Mouse (Mus musculus): ENCODE data around the gene Olfr1269. TPM values are rescaled to one million over a fixed set of nuclear protein-coding genes. Genes with fewer than 3 reads are reported as not detected.

The Olfr1269 gene
- not detected in 2 replicates for polyA plus RNA-seq (2015; fragmentation: Nextera tagmentation; extraction: Ambion mirVana)

DNA sequence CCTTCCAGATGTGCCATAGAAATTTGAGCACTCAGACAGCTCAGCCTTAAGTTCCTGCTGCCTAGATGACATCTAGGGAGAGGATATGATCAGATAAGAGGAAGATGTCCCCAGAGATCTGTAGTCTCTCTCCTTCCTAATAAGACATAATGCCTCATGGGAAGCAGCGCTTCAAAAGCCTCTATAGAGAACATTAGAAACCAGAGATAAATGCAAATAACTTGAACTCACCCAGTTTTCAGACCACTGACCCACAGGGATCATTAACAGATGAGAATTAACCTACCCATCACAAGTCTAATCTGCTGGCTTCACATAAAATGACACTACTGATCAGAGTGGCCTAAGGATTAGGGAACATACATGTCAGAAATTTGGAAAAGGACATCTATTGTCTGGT lies at the start of gene Olfr1269:
Gene Olfr1269, minus strand, starts transcription at position 101 of the 400 bp plus-strand sequence.
- no peaks in the 10 kb centered on the region for H3K36me3 ChIP-seq (ENCODE audit: insufficient read depth, low read length)
- H3K4me2 ChIP-seq (replicated peaks; ENCODE audit: low read depth, low read length), result no peak within 1 kb of the TSS
- TF ChIP-seq EP300 (IDR thresholded peaks at IDR 0.05) (no peak), CTCF (IDR thresholded peaks at IDR 0.05) (no peak)
- no peak for ATAC-seq
- no peak within 1 kb of the TSS for H3K27ac ChIP-seq (ENCODE audit: low read length)
- no peak within 1 kb of the TSS for H3K9ac ChIP-seq (replicated peaks; ENCODE audit: low read depth)
- H3K9me3 ChIP-seq (ENCODE audit: low read length), result no peaks in the 10 kb centered on the region
- no peak for DNase-seq (ENCODE audit: low spot score)
- no peaks in the 10 kb centered on the region for H3K27me3 ChIP-seq (replicated peaks; ENCODE audit: insufficient read depth, low read length)
- WGBS, result 85% methylated on average over 1 of the region's 1 CpGs
- H3K4me1 ChIP-seq (ENCODE audit: insufficient read depth, low read depth, low read length), result no peaks in the 10 kb centered on the region
- H3K4me3 ChIP-seq (ENCODE audit: low read depth, low read length), result no peak within 1 kb of the TSS

DNA sequence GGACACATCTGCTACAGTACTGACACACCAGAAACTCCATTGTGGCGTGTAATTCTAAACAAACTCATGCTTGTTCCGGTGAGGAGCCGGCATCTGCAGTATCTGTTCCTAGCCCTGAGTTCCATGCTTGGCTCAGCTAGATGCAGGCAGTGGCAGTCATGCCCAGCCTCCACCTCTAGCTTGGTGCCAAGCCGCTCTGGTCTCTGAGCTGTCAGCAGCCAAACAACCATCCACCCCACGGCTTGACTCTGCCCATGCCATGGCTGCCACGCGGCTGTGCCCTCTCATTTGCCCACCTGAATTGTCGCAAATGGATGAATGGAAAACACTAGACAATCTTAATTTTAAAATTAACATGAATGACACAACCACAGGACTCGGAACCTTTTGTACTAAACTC lies 32.7 kb upstream of the Olfr1269 start:
- Histone ChIP-seq H3K4me1 (ENCODE audit: insufficient read depth, low read depth, low read length) (no peaks in the 10 kb centered on the region), H3K9ac (replicated peaks; ENCODE audit: low read depth) (no peak overlapping the region), H3K27me3 (replicated peaks; ENCODE audit: insufficient read depth, low read length) (no peaks in the 10 kb centered on the region), H3K36me3 (ENCODE audit: insufficient read depth, low read length) (no peaks in the 10 kb centered on the region), H3K4me2 (replicated peaks; ENCODE audit: low read depth, low read length) (no peak overlapping the region), H3K9me3 (ENCODE audit: low read length) (no peaks in the 10 kb centered on the region), H3K4me3 (ENCODE audit: low read depth, low read length) (no peak overlapping the region), H3K27ac (ENCODE audit: low read length) (no peak overlapping the region)
- WGBS, result 86% methylated on average over 9 of the region's 9 CpGs
- DNase-seq (ENCODE audit: low spot score), result no peak
- no peak for TF ChIP-seq CTCF (IDR thresholded peaks at IDR 0.05)
- no peak for TF ChIP-seq EP300 (IDR thresholded peaks at IDR 0.05)
- ATAC-seq, result no peak

GRCm38 (mm10) chr2:90152991-90153390 lies 31.8 kb upstream of the Olfr1269 start, which contains the start of gene Olfr1270:
Gene Olfr1270 (minus strand): TSS chr2:90153091.
- 73% methylated on average over 3 of the region's 3 CpGs for WGBS
- H3K4me3 ChIP-seq (ENCODE audit: low read depth, low read length), result no peak within 1 kb of the TSS
- no peaks in the 10 kb centered on the region for H3K27me3 ChIP-seq (replicated peaks; ENCODE audit: insufficient read depth, low read length)
- DNase-seq (ENCODE audit: low spot score), result no peak
- H3K9ac ChIP-seq (replicated peaks; ENCODE audit: low read depth), result no peak within 1 kb of the TSS
- H3K4me1 ChIP-seq (ENCODE audit: insufficient read depth, low read depth, low read length), result no peaks in the 10 kb centered on the region
- no peak within 1 kb of the TSS for H3K27ac ChIP-seq (ENCODE audit: low read length)
- H3K9me3 ChIP-seq (ENCODE audit: low read length), result no peaks in the 10 kb centered on the region
- no peaks in the 10 kb centered on the region for H3K36me3 ChIP-seq (ENCODE audit: insufficient read depth, low read length)
- no peak for ATAC-seq
- no peak for TF ChIP-seq EP300 (IDR thresholded peaks at IDR 0.05)
- H3K4me2 ChIP-seq (replicated peaks; ENCODE audit: low read depth, low read length), result no peak within 1 kb of the TSS

DNA sequence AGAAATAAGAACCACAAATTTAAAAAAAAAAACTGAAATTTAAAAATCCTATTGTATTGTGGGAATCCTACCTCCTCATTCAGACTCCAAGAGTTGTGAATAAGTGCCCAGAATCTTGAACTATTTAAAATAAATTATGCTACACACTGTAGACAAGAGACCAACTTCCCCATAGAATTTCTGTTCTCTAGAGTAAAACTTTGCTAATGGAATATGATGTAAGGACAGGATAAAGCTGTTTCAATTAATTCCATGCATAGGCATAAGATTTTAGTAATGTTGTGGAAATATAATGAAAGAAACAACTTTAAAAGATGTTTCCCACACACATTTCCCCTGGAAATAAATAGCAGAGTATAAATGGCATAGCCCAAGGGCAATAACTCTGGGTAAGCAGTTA lies 21.0 kb upstream of the Olfr1269 start, which contains the start of gene Olfr32:
Gene Olfr32, minus strand, starts transcription at position 101 of the 400 bp plus-strand sequence.
- no peak for TF ChIP-seq CTCF (IDR thresholded peaks at IDR 0.05)
- Histone ChIP-seq H3K4me2 (replicated peaks; ENCODE audit: low read depth, low read length) (no peak within 1 kb of the TSS), H3K9ac (replicated peaks; ENCODE audit: low read depth) (no peak within 1 kb of the TSS), H3K36me3 (ENCODE audit: insufficient read depth, low read length) (no peaks in the 10 kb centered on the region), H3K4me3 (ENCODE audit: low read depth, low read length) (no peak within 1 kb of the TSS), H3K9me3 (ENCODE audit: low read length) (no peaks in the 10 kb centered on the region), H3K27me3 (replicated peaks; ENCODE audit: insufficient read depth, low read length) (no peaks in the 10 kb centered on the region), H3K4me1 (ENCODE audit: insufficient read depth, low read depth, low read length) (no peaks in the 10 kb centered on the region), H3K27ac (ENCODE audit: low read length) (no peak within 1 kb of the TSS)
- ATAC-seq, result no peak
- DNase-seq (ENCODE audit: low spot score), result no peak

GRCm38 (mm10) chr2:90070065-90070464 lies 51.1 kb downstream of the Olfr1269 start:
- DNase-seq (ENCODE audit: low spot score) (no peak), ATAC-seq (no peak)
- 58% methylated on average over 2 of the region's 2 CpGs for WGBS
- Histone ChIP-seq H3K4me2 (replicated peaks; ENCODE audit: low read depth, low read length) (no peak overlapping the region), H3K9me3 (ENCODE audit: low read length) (no peaks in the 10 kb centered on the region), H3K4me1 (ENCODE audit: insufficient read depth, low read depth, low read length) (no peaks in the 10 kb centered on the region), H3K27me3 (replicated peaks; ENCODE audit: insufficient read depth, low read length) (no peaks in the 10 kb centered on the region), H3K9ac (replicated peaks; ENCODE audit: low read depth) (no peak overlapping the region), H3K27ac (ENCODE audit: low read length) (no peak overlapping the region), H3K36me3 (ENCODE audit: insufficient read depth, low read length) (no peaks in the 10 kb centered on the region), H3K4me3 (ENCODE audit: low read depth, low read length) (no peak overlapping the region)
- no peak for TF ChIP-seq CTCF (IDR thresholded peaks at IDR 0.05)
- no peak for TF ChIP-seq EP300 (IDR thresholded peaks at IDR 0.05)

Other genes with a start within 250 kb of the Olfr1269 start
- gene Olfr1257, start 243.0 kb downstream of the Olfr1269 start, polyA plus RNA-seq (2015; fragmentation: Nextera tagmentation; extraction: Ambion mirVana), result not detected in 2 replicates
- not detected in 2 replicates for gene Olfr1258, start 194.1 kb downstream of the Olfr1269 start, polyA plus RNA-seq (2015; fragmentation: Nextera tagmentation; extraction: Ambion mirVana)
- gene Olfr1259, start 172.7 kb downstream of the Olfr1269 start, polyA plus RNA-seq (2015; fragmentation: Nextera tagmentation; extraction: Ambion mirVana), result not detected in 2 replicates
- not detected in 2 replicates for gene Olfr1260, start 147.1 kb downstream of the Olfr1269 start, polyA plus RNA-seq (2015; fragmentation: Nextera tagmentation; extraction: Ambion mirVana)
- gene Olfr1261, start 130.2 kb downstream of the Olfr1269 start, polyA plus RNA-seq (2015; fragmentation: Nextera tagmentation; extraction: Ambion mirVana), result not detected in 2 replicates
- not detected in 2 replicates for gene Olfr1262, start 121.3 kb downstream of the Olfr1269 start, polyA plus RNA-seq (2015; fragmentation: Nextera tagmentation; extraction: Ambion mirVana)
- gene Olfr1263, start 109.3 kb downstream of the Olfr1269 start, polyA plus RNA-seq (2015; fragmentation: Nextera tagmentation; extraction: Ambion mirVana), result not detected in 2 replicates
- not detected in 2 replicates for gene Olfr1264, start 95.8 kb downstream of the Olfr1269 start, polyA plus RNA-seq (2015; fragmentation: Nextera tagmentation; extraction: Ambion mirVana)
- not detected in 2 replicates for gene Olfr1265, start 86.1 kb downstream of the Olfr1269 start, polyA plus RNA-seq (2015; fragmentation: Nextera tagmentation; extraction: Ambion mirVana)
- not detected in 2 replicates for gene Olfr140, start 57.8 kb downstream of the Olfr1269 start, polyA plus RNA-seq (2015; fragmentation: Nextera tagmentation; extraction: Ambion mirVana)
- gene Olfr32, start 20.9 kb upstream of the Olfr1269 start, polyA plus RNA-seq (2015; fragmentation: Nextera tagmentation; extraction: Ambion mirVana), result not detected in 2 replicates
- gene Olfr1270, start 31.7 kb upstream of the Olfr1269 start, polyA plus RNA-seq (2015; fragmentation: Nextera tagmentation; extraction: Ambion mirVana), result not detected in 2 replicates
- not detected in 2 replicates for gene Olfr1506, start 103.1 kb upstream of the Olfr1269 start, polyA plus RNA-seq (2015; fragmentation: Nextera tagmentation; extraction: Ambion mirVana)
- gene Olfr142, start 136.2 kb upstream of the Olfr1269 start, polyA plus RNA-seq (2015; fragmentation: Nextera tagmentation; extraction: Ambion mirVana), result not detected in 2 replicates
- gene Olfr1271, start 149.6 kb upstream of the Olfr1269 start, polyA plus RNA-seq (2015; fragmentation: Nextera tagmentation; extraction: Ambion mirVana), result not detected in 2 replicates
- not detected in 2 replicates for gene Olfr1272, start 171.4 kb upstream of the Olfr1269 start, polyA plus RNA-seq (2015; fragmentation: Nextera tagmentation; extraction: Ambion mirVana)
- not detected in 2 replicates for gene Gm13769, start 200.8 kb upstream of the Olfr1269 start, polyA plus RNA-seq (2015; fragmentation: Nextera tagmentation; extraction: Ambion mirVana)